Comparison of ENCODE assay signal across 8 mouse cellular contexts in the genomic region with DNA sequence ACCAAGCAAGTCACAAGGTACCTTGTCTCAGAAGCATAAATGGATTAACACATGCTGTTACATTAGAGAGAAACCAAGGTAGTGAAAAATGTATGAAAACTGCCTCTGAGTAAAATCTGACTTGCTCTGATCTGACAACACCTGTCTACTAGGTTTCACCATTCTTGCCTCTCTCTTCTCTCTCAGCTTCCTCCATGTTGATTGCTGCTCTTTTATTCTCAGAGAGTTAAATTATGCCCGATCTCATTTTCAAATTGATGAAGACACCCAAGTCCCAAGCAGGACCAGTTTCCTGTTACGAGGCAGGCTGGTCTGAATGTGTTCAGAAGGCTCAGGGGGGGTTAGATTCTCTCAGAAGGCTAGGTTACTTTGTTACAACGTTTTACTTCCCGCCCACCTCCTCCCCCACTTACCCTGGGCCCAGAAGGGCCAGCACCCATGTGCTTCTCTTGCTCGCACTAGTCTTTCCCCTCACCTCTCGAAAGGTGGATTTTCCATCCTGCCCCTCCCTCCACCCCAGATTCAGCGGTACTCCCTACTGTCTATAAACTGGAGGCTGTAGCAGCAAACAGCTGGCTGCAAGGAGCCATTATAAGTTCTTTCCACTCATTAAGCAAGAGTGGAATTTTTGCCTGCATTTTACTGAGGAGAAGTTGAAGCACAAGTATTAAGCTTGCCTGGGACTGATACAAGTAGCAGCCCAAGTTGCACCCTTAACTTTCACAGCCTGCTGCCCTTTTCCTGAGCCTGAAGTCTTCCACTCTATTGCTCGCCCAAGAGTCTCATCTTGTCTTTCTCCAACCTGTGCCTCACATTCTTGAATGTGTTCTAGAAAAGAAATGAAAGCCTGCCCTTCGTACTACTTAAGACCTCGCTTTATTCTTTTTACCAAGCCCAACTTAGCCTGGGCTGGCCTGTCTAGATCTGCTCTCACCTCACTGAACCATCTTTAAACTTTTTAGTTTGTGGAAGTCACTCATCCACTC. TPM values are rescaled to one million over a fixed set of nuclear protein-coding genes. Genes with fewer than 3 reads are reported as not detected.
DNase-seq lines count a peak whose midpoint lies in the region; ATAC-seq and TF ChIP-seq lines count a peak whose summit lies in the region.

No protein-coding gene starts in this region.

- H3K4me3 ChIP-seq in lung, embryonic 14.5 days (ENCODE audit: low read depth, low read length) = peak overlapping the region; percentile 95
- H3K4me3 ChIP-seq in lung, adult 2 months (replicated peaks; ENCODE audit: extremely low read depth, low read depth, low read length) = no peak overlapping the region
- peak overlapping the region; percentile 97 for H3K4me3 ChIP-seq in forebrain, embryonic 13.5 days
- H3K4me3 ChIP-seq in stomach, embryonic 14.5 days (ENCODE audit: low read depth, low read length) = peak overlapping the region; percentile 98

- no peaks in the 10 kb centered on the region for H3K9me3 ChIP-seq in lung, embryonic 14.5 days (ENCODE audit: low read depth, low read length)
- H3K9me3 ChIP-seq in forebrain, embryonic 13.5 days (replicated peaks) = no peaks in the 10 kb centered on the region
- H3K9me3 ChIP-seq in stomach, embryonic 14.5 days (ENCODE audit: control insufficient read depth, low read depth, low read length) = no peaks in the 10 kb centered on the region

- peak overlapping the region; percentile 83 for H3K4me2 ChIP-seq in lung, embryonic 14.5 days
- H3K4me2 ChIP-seq in forebrain, embryonic 13.5 days = peak overlapping the region; percentile 83
- H3K4me2 ChIP-seq in stomach, embryonic 14.5 days (replicated peaks; ENCODE audit: low read depth, low read length) = peak overlapping the region; percentile 81

- no peaks in the 10 kb centered on the region for H3K36me3 ChIP-seq in lung, embryonic 14.5 days (ENCODE audit: insufficient read depth)
- 0 out of 2 replicates have a peak, but pooled peaks cover 4% of the 10 kb centered on the region for H3K36me3 ChIP-seq in forebrain, embryonic 13.5 days (ENCODE audit: poor library complexity, severe bottlenecking)
- H3K36me3 ChIP-seq in stomach, embryonic 14.5 days (ENCODE audit: control insufficient read depth, insufficient read depth, low read length) = no peaks in the 10 kb centered on the region

- H3K27ac ChIP-seq in lung, embryonic 14.5 days (ENCODE audit: low read depth) = peak overlapping the region; percentile 34; the same call in 1 of the 2 replicates
- no peak overlapping the region; the same call in 1 of the 2 replicates for H3K27ac ChIP-seq in forebrain, embryonic 13.5 days
- H3K27ac ChIP-seq in stomach, embryonic 14.5 days (ENCODE audit: low read length) = no peak overlapping the region

- H3K4me1 ChIP-seq in lung, embryonic 14.5 days (ENCODE audit: insufficient read depth) = peaks cover 14% of the 10 kb centered on the region
- H3K4me1 ChIP-seq in lung, adult 2 months (ENCODE audit: control insufficient read depth, insufficient read depth, low read length) = peaks cover 6% of the 10 kb centered on the region
- peaks cover 27% of the 10 kb centered on the region for H3K4me1 ChIP-seq in forebrain, embryonic 13.5 days
- peaks cover 14% of the 10 kb centered on the region for H3K4me1 ChIP-seq in stomach, embryonic 14.5 days (ENCODE audit: control insufficient read depth, insufficient read depth, low read length)

- peak overlapping the region; percentile 99 for H3K9ac ChIP-seq in lung, embryonic 14.5 days
- H3K9ac ChIP-seq in forebrain, embryonic 13.5 days = peak overlapping the region; percentile 98
- H3K9ac ChIP-seq in stomach, embryonic 14.5 days (replicated peaks; ENCODE audit: low read depth, low read length) = peak overlapping the region; percentile 83; the same call in 1 of the 2 replicates

- 44% methylated on average over 10 of the region's 10 CpGs for WGBS in lung, embryonic 14.5 days
- 76% methylated on average over 10 of the region's 10 CpGs for WGBS in lung, adult 2 months
- WGBS in forebrain, embryonic 13.5 days = 36% methylated on average over 10 of the region's 10 CpGs
- 53% methylated on average over 10 of the region's 10 CpGs for WGBS in stomach, embryonic 14.5 days

- TF ChIP-seq CTCF in lung, embryonic 14.5 days (IDR thresholded peaks at IDR 0.05; ENCODE audit: low read depth) = no peak
- TF ChIP-seq CTCF in lung, adult 2 months (IDR thresholded peaks at IDR 0.05; ENCODE audit: insufficient read depth, low read length) = no peak

- no peak for TF ChIP-seq POLR2A in lung, adult 2 months (IDR thresholded peaks at IDR 0.05; ENCODE audit: borderline replicate concordance, extremely low read depth, low read depth, low read length)

- no peak for ATAC-seq in lung, embryonic 14.5 days (ENCODE audit: insufficient read depth)
- ATAC-seq in forebrain, embryonic 13.5 days = no peak
- no peak for ATAC-seq in stomach, embryonic 14.5 days (ENCODE audit: insufficient number of reproducible peaks, insufficient read depth, low FRiP score, low read depth)

- DNase-seq in lung, embryonic 14.5 days = peak; percentile 29
- DNase-seq in lung, adult 2 months = no peak
- DNase-seq in kidney, postnatal 25 days = peak; percentile 5 to 50
- DNase-seq in cerebellum, adult 11-12 months = no peak
- no peak for DNase-seq in adrenal gland, adult 8-10 months
- DNase-seq in lung, postnatal 10 days = no peak

- no peaks in the 10 kb centered on the region for H3K27me3 ChIP-seq in lung, embryonic 14.5 days (ENCODE audit: insufficient read depth, low read length)
- no peaks in the 10 kb centered on the region for H3K27me3 ChIP-seq in forebrain, embryonic 13.5 days
- no peaks in the 10 kb centered on the region for H3K27me3 ChIP-seq in stomach, embryonic 14.5 days (ENCODE audit: control insufficient read depth, insufficient read depth, low read length)

RNA-seq across cellular contexts. Expression of gene Lin9, which starts 1.2 kb away (rescaled TPM):
- 23.6 and 24.3 TPM in 2 replicates for polyA plus RNA-seq in lung, embryonic 14.5 days (2014; fragmentation: Nextera tagmentation; extraction: Ambion mirVana)
- polyA plus RNA-seq in lung, adult 2 months (2012; rRNA removed) = 1.7 and 2.7 TPM in 2 replicates
- polyA plus RNA-seq in forebrain, embryonic 13.5 days (2015; fragmentation: Nextera tagmentation; extraction: Ambion mirVana) = 22.7 and 24.2 TPM in 2 replicates
- 18.9 and 21.9 TPM in 2 replicates for polyA plus RNA-seq in stomach, embryonic 14.5 days (2014; fragmentation: Nextera tagmentation; extraction: Ambion mirVana)
- total RNA-seq in adrenal gland, adult 8-10 months (2022) = 1 to 10 TPM; 4.4 to 5.8 (median 5.2) TPM

RNA-seq across cellular contexts. Expression of gene Mixl1, which starts 57.1 kb away (rescaled TPM):
- 0.33 and 0.45 TPM in 2 replicates for polyA plus RNA-seq in lung, embryonic 14.5 days (2014; fragmentation: Nextera tagmentation; extraction: Ambion mirVana)
- polyA plus RNA-seq in lung, adult 2 months (2012; rRNA removed) = not detected in 2 replicates
- 0.09 TPM in 1 of 2 replicates, not detected in the other for polyA plus RNA-seq in forebrain, embryonic 13.5 days (2015; fragmentation: Nextera tagmentation; extraction: Ambion mirVana)
- 0.27 TPM in 1 of 2 replicates, not detected in the other for polyA plus RNA-seq in stomach, embryonic 14.5 days (2014; fragmentation: Nextera tagmentation; extraction: Ambion mirVana)
- total RNA-seq in adrenal gland, adult 8-10 months (2022) = not detected

Comparison
In these comparisons a context has a peak if more than half of its experiments do, and no peak if none do; other contexts are left out.
1. DNase-seq: peak in lung, embryonic 14.5 days (single experiment) and kidney, postnatal 25 days (2 of 2); none in lung, adult 2 months (single experiment), cerebellum, adult 11-12 months (single experiment), adrenal gland, adult 8-10 months (single experiment) and lung, postnatal 10 days (single experiment).
2. Peak in every context shown above with its lines, with median percentiles within 50 percentile points of each other: H3K4me2 ChIP-seq and H3K9ac ChIP-seq.